Mouse (Mus musculus): ENCODE results near the gene Cep295. TPM values are rescaled to one million over a fixed set of nuclear protein-coding genes. Genes with fewer than 3 reads are reported as not detected.

The Cep295 gene
- polyA plus RNA-seq, 1 experiment, result 3.7 TPM

- WGBS, result 83% methylated on average over 2 of the region's 2 CpGs
- TF ChIP-seq CTCF (IDR thresholded peaks at IDR 0.05; ENCODE audit: insufficient read depth, low read length) (no peak), POLR2A (IDR thresholded peaks at IDR 0.05; ENCODE audit: borderline replicate concordance, extremely low read depth, low read depth, low read length) (no peak)
- H3K4me1 ChIP-seq (ENCODE audit: control insufficient read depth, insufficient read depth, low read length), result no peaks in the 10 kb centered on the region
These were observed 83.6 kb downstream of the Cep295 start for GRCm38 (mm10) chr9:15273981-15274380.

More at GRCm38 (mm10) chr9:15273981-15274380, 83.6 kb downstream of the Cep295 start:
- DNase-seq, result no peak
- no peak overlapping the region for H3K4me3 ChIP-seq (replicated peaks; ENCODE audit: extremely low read depth, low read depth, low read length)

Other genes with a start within 250 kb of the Cep295 start
- gene Hephl1, start 245.7 kb downstream of the Cep295 start, polyA plus RNA-seq (2012; rRNA removed), result 0.03 and 0.36 TPM in 2 replicates
- gene Vstm5, start 118.7 kb downstream of the Cep295 start, polyA plus RNA-seq (2012; rRNA removed), result 1.4 and 2.1 TPM in 2 replicates
- 24.6 and 25.3 TPM in 2 replicates for gene Med17, start 77.9 kb downstream of the Cep295 start, polyA plus RNA-seq (2012; rRNA removed)
- 4.5 and 10.3 TPM in 2 replicates for gene Taf1d, start 51.6 kb downstream of the Cep295 start, polyA plus RNA-seq (2012; rRNA removed)
- 7.3 and 13.7 TPM in 2 replicates for gene 4931406C07Rik, start 51.3 kb downstream of the Cep295 start, polyA plus RNA-seq (2012; rRNA removed)
- gene Smco4, start 135.6 kb upstream of the Cep295 start, polyA plus RNA-seq (2012; rRNA removed), result 22.0 and 27.1 TPM in 2 replicates